Mouse (Mus musculus): Measurements from ENCODE around the gene Fbp1. TPM values are rescaled to one million over a fixed set of nuclear protein-coding genes. Genes with fewer than 3 reads are reported as not detected.
A peak's percentile ranks its signal among the peaks of the same experiment; 100 is the strongest.

The Fbp1 gene
- polyA plus RNA-seq, 2 experiments = 1.2 to 4.5 TPM

- DNase-seq (ENCODE audit: low read depth in 3 of 3, low spot score in 3 of 3) = peak in 1 of 3 experiments; percentile 14
- Histone ChIP-seq H3K9ac (replicated peaks) (no peak overlapping the region), H3K27me3 (ENCODE audit: control insufficient read depth, insufficient read depth, low read length) (no peaks in the 10 kb centered on the region), H3K27ac (no peak overlapping the region), H3K4me1 (replicated peaks; ENCODE audit: control insufficient read depth in 2 of 2, insufficient read depth in 2 of 2, low read length in 1 of 2) (no peaks in the 10 kb centered on the region), H3K9me3 (ENCODE audit: control insufficient read depth, low read length) (no peaks in the 10 kb centered on the region), H3K36me3 (replicated peaks; ENCODE audit: control insufficient read depth, insufficient read depth, low read depth) (no peaks in the 10 kb centered on the region), H3K4me3 (ENCODE audit: insufficient read depth in 1 of 2, low read depth in 2 of 2, low read length in 2 of 2) (no peak overlapping the region), H3K4me2 (ENCODE audit: low read depth) (no peak overlapping the region)
- TF ChIP-seq EP300 (IDR thresholded peaks at IDR 0.05; ENCODE audit: low read depth) (no peak), CTCF (IDR thresholded peaks at IDR 0.05; ENCODE audit: low read depth) (peak; percentile 65)
- WGBS (ENCODE audit: insufficient replicate concordance) = 58% methylated on average over 1 of the region's 1 CpGs
- no peak for ATAC-seq (ENCODE audit: insufficient read depth)
Measured at GRCm38 (mm10) chr13:62926479-62926878, 38.4 kb upstream of the Fbp1 start.

- Histone ChIP-seq H3K36me3 (replicated peaks; ENCODE audit: control insufficient read depth, insufficient read depth, low read depth) (no peaks in the 10 kb centered on the region), H3K9ac (replicated peaks) (no peak overlapping the region), H3K9me3 (ENCODE audit: control insufficient read depth, low read length) (no peaks in the 10 kb centered on the region), H3K4me1 (replicated peaks; ENCODE audit: control insufficient read depth in 2 of 2, insufficient read depth in 2 of 2, low read length in 1 of 2) (0 out of 4 replicates have a peak, but pooled peaks cover 0 to 1% of the 10 kb centered on the region in 2 experiments), H3K4me2 (ENCODE audit: low read depth) (no peak overlapping the region), H3K27me3 (ENCODE audit: control insufficient read depth, insufficient read depth, low read length) (no peaks in the 10 kb centered on the region), H3K4me3 (ENCODE audit: insufficient read depth in 1 of 2, low read depth in 2 of 2, low read length in 2 of 2) (no peak overlapping the region), H3K27ac (no peak overlapping the region)
- DNase-seq (ENCODE audit: low read depth in 3 of 3, low spot score in 3 of 3) (no peak), ATAC-seq (ENCODE audit: insufficient read depth) (no peak)
- 71% methylated on average over 8 of the region's 8 CpGs for WGBS (ENCODE audit: insufficient replicate concordance)
- TF ChIP-seq CTCF (IDR thresholded peaks at IDR 0.05; ENCODE audit: low read depth) = no peak
- no peak for TF ChIP-seq EP300 (IDR thresholded peaks at IDR 0.05; ENCODE audit: low read depth)
Measured at GRCm38 (mm10) chr13:62923182-62923581, 35.1 kb upstream of the Fbp1 start.

- TF ChIP-seq CTCF (IDR thresholded peaks at IDR 0.05; ENCODE audit: low read depth) (no peak), EP300 (IDR thresholded peaks at IDR 0.05; ENCODE audit: low read depth) (no peak)
- 0 out of 4 replicates have a peak, but pooled peaks cover 0 to 1% of the 10 kb centered on the region in 2 experiments for H3K4me1 ChIP-seq (replicated peaks; ENCODE audit: control insufficient read depth in 2 of 2, insufficient read depth in 2 of 2, low read length in 1 of 2)
- no peaks in the 10 kb centered on the region for H3K9me3 ChIP-seq (ENCODE audit: control insufficient read depth, low read length)
- H3K36me3 ChIP-seq (replicated peaks; ENCODE audit: control insufficient read depth, insufficient read depth, low read depth) = no peaks in the 10 kb centered on the region
- no peak overlapping the region for H3K4me2 ChIP-seq (ENCODE audit: low read depth)
- H3K4me3 ChIP-seq (ENCODE audit: insufficient read depth in 1 of 2, low read depth in 2 of 2, low read length in 2 of 2) = no peak overlapping the region
- no peak for ATAC-seq (ENCODE audit: insufficient read depth)
- no peak overlapping the region for H3K27ac ChIP-seq
- no peak overlapping the region for H3K9ac ChIP-seq (replicated peaks)
- DNase-seq (ENCODE audit: low read depth in 3 of 3, low spot score in 3 of 3) = no peak
- WGBS (ENCODE audit: insufficient replicate concordance) = 46% methylated on average over 3 of the region's 3 CpGs
- H3K27me3 ChIP-seq (ENCODE audit: control insufficient read depth, insufficient read depth, low read length) = no peaks in the 10 kb centered on the region
Measured at GRCm38 (mm10) chr13:62922645-62923044, 34.6 kb upstream of the Fbp1 start.

- TF ChIP-seq EP300 (IDR thresholded peaks at IDR 0.05; ENCODE audit: low read depth) (no peak), CTCF (IDR thresholded peaks at IDR 0.05; ENCODE audit: low read depth) (peak; percentile 84)
- DNase-seq (ENCODE audit: low read depth in 3 of 3, low spot score in 3 of 3) (peak; percentile 47 to 53 (median 49)), ATAC-seq (ENCODE audit: insufficient read depth) (no peak)
- Histone ChIP-seq H3K9me3 (ENCODE audit: control insufficient read depth, low read length) (no peaks in the 10 kb centered on the region), H3K4me2 (ENCODE audit: low read depth) (no peak overlapping the region), H3K27me3 (ENCODE audit: control insufficient read depth, insufficient read depth, low read length) (no peaks in the 10 kb centered on the region), H3K27ac (no peak overlapping the region), H3K9ac (replicated peaks) (no peak overlapping the region), H3K36me3 (replicated peaks; ENCODE audit: control insufficient read depth, insufficient read depth, low read depth) (no peaks in the 10 kb centered on the region), H3K4me1 (replicated peaks; ENCODE audit: control insufficient read depth in 2 of 2, insufficient read depth in 2 of 2, low read length in 1 of 2) (0 out of 4 replicates have a peak, but pooled peaks cover 0 to 1% of the 10 kb centered on the region in 2 experiments), H3K4me3 (ENCODE audit: insufficient read depth in 1 of 2, low read depth in 2 of 2, low read length in 2 of 2) (no peak overlapping the region)
- WGBS (ENCODE audit: insufficient replicate concordance) = 30% methylated on average over 11 of the region's 11 CpGs
Measured at GRCm38 (mm10) chr13:62919647-62920341, 31.7 kb upstream of the Fbp1 start.

GRCm38 (mm10) chr13:62917416-62918110 lies 29.5 kb upstream of the Fbp1 start:
- Histone ChIP-seq H3K9ac (replicated peaks) (no peak overlapping the region), H3K27ac (no peak overlapping the region), H3K4me3 (ENCODE audit: insufficient read depth in 1 of 2, low read depth in 2 of 2, low read length in 2 of 2) (no peak overlapping the region), H3K4me2 (ENCODE audit: low read depth) (no peak overlapping the region), H3K36me3 (replicated peaks; ENCODE audit: control insufficient read depth, insufficient read depth, low read depth) (no peaks in the 10 kb centered on the region), H3K27me3 (ENCODE audit: control insufficient read depth, insufficient read depth, low read length) (no peaks in the 10 kb centered on the region), H3K4me1 (replicated peaks; ENCODE audit: control insufficient read depth in 2 of 2, insufficient read depth in 2 of 2, low read length in 1 of 2) (peaks cover 4 to 8% of the 10 kb centered on the region in 2 experiments), H3K9me3 (ENCODE audit: control insufficient read depth, low read length) (no peaks in the 10 kb centered on the region)
- TF ChIP-seq CTCF (IDR thresholded peaks at IDR 0.05; ENCODE audit: low read depth) (no peak), EP300 (IDR thresholded peaks at IDR 0.05; ENCODE audit: low read depth) (no peak)
- ATAC-seq (ENCODE audit: insufficient read depth) (no peak), DNase-seq (ENCODE audit: low read depth in 3 of 3, low spot score in 3 of 3) (no peak)
- WGBS (ENCODE audit: insufficient replicate concordance) = 32% methylated on average over 1 of the region's 1 CpGs

Data from liver, embryonic 14.5 days (tissue).